ENCODE assay signal across 10 mouse cellular contexts in the genomic region with DNA sequence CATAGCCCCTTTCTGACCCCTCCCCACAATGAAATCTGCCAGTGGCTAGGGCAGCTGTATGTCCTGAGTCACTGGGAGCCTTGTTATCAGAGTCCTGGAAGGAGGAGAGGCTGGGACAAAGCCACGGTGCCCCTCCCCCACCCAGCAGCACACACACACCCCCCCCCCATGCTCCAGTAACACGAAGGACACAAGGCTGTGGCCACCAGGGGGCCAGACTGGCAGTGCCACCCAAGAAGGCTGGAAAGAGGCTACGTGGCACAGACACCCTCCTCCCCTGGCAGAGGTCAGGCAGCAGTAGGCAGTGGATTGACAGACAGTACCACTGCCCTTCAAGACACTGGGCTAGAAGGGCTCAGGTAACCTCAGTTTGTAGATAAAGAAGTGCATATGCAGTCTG. TPM values are rescaled to one million over a fixed set of nuclear protein-coding genes. Genes with fewer than 3 reads are reported as not detected.
DNase-seq lines count a peak whose midpoint lies in the region; ATAC-seq lines count a peak whose summit lies in the region.
"Had no signal": no experiment of that assay in that cellular context is flagged by ENCODE, and none has a peak within 500 bp of the region (broad histone marks: within the 10 kb centered on the region; RNA-seq: fewer than 3 reads in every experiment).

No protein-coding gene starts in this region.

- 14% methylated on average over 3 of the region's 3 CpGs for WGBS in hindbrain, embryonic 12.5 days
- WGBS in stomach, embryonic 14.5 days = 10% methylated on average over 3 of the region's 3 CpGs

- H3K27me3 ChIP-seq in hindbrain, embryonic 12.5 days = peaks cover 10% of the 10 kb centered on the region
- no peaks in the 10 kb centered on the region for H3K27me3 ChIP-seq in stomach, embryonic 14.5 days (ENCODE audit: control insufficient read depth, insufficient read depth, low read length)

- no peak overlapping the region for H3K4me3 ChIP-seq in hindbrain, embryonic 12.5 days
- no peak overlapping the region for H3K4me3 ChIP-seq in stomach, embryonic 14.5 days (ENCODE audit: low read depth, low read length)
- H3K4me3 ChIP-seq: erythroblast, embryonic 14.5 days; midbrain, embryonic 12.5 days had no signal

- H3K27ac ChIP-seq in hindbrain, embryonic 12.5 days = no peak overlapping the region
- no peak overlapping the region for H3K27ac ChIP-seq in stomach, embryonic 14.5 days (ENCODE audit: low read length)
- H3K27ac ChIP-seq: midbrain, embryonic 12.5 days had no signal

- no peak overlapping the region for H3K4me2 ChIP-seq in hindbrain, embryonic 12.5 days (replicated peaks)
- H3K4me2 ChIP-seq in stomach, embryonic 14.5 days (replicated peaks; ENCODE audit: low read depth, low read length) = no peak overlapping the region
- H3K4me2 ChIP-seq: midbrain, embryonic 12.5 days had no signal

- H3K9me3 ChIP-seq in hindbrain, embryonic 12.5 days (replicated peaks) = no peaks in the 10 kb centered on the region
- H3K9me3 ChIP-seq in stomach, embryonic 14.5 days (ENCODE audit: control insufficient read depth, low read depth, low read length) = no peaks in the 10 kb centered on the region
- H3K9me3 ChIP-seq: midbrain, embryonic 12.5 days had no signal

- 0 out of 2 replicates have a peak overlapping the region, but pooled peaks have one; percentile 13 for H3K9ac ChIP-seq in hindbrain, embryonic 12.5 days
- no peak overlapping the region for H3K9ac ChIP-seq in stomach, embryonic 14.5 days (replicated peaks; ENCODE audit: low read depth, low read length)
- H3K9ac ChIP-seq: midbrain, embryonic 12.5 days had no signal

- peaks cover 19% of the 10 kb centered on the region for H3K4me1 ChIP-seq in hindbrain, embryonic 12.5 days
- H3K4me1 ChIP-seq in stomach, embryonic 14.5 days (ENCODE audit: control insufficient read depth, insufficient read depth, low read length) = 0 out of 2 replicates have a peak, but pooled peaks cover 5% of the 10 kb centered on the region

- peak; percentile 65 to 67 for DNase-seq in cerebellum, postnatal 10 days
- no peak for DNase-seq in cerebellum, adult 11 months
- peak; percentile 63 for DNase-seq in left cerebral cortex, postnatal 4 days
- DNase-seq in left cerebral cortex, adult 8-10 months (ENCODE audit: low spot score in 2 of 2) = no peak
- DNase-seq in NIH3T3 (ENCODE audit: low read depth) = peak; percentile 57

- ATAC-seq in hindbrain, embryonic 12.5 days (ENCODE audit: low FRiP score) = no peak
- peak; percentile 49; the same call in 1 of the 2 replicates for ATAC-seq in stomach, embryonic 14.5 days (ENCODE audit: insufficient number of reproducible peaks, insufficient read depth, low FRiP score, low read depth)
- no peak for ATAC-seq in erythroid progenitor cell, adult 5-6 weeks (replicated peaks; ENCODE audit: low FRiP score, poor library complexity, severe bottlenecking)

- no peaks in the 10 kb centered on the region for H3K36me3 ChIP-seq in hindbrain, embryonic 12.5 days
- peaks cover 8% of the 10 kb centered on the region for H3K36me3 ChIP-seq in stomach, embryonic 14.5 days (ENCODE audit: control insufficient read depth, insufficient read depth, low read length)
- H3K36me3 ChIP-seq: midbrain, embryonic 12.5 days had no signal

- intact Hi-C loops in left cerebral cortex, postnatal 4 days (cut with DNase I) = loop anchor here (10.0 kb wide), 2 partner anchors 241 to 331 kb away; a partner anchor contains a TSS

RNA-seq across cellular contexts. Expression of a gene that starts 29.2 kb away (rescaled TPM):
- total RNA-seq in left cerebral cortex, postnatal 4 days (2021) = 10 to 100 TPM; 21.8 to 23.7 TPM
- total RNA-seq in left cerebral cortex, adult 8-10 months (2022) = 10 to 100 TPM; 14.2 to 17.9 (median 15.9) TPM
- polyA plus RNA-seq in hindbrain, embryonic 12.5 days (2016; fragmentation: Nextera tagmentation; extraction: Ambion mirVana) = 6.8 and 8.9 TPM in 2 replicates
- polyA plus RNA-seq in stomach, embryonic 14.5 days (2014; fragmentation: Nextera tagmentation; extraction: Ambion mirVana) = 16.1 and 17.5 TPM in 2 replicates
- total RNA-seq in erythroid progenitor cell, adult 5-6 weeks (2015; ENCODE audit: low replicate concordance) = not detected in 2 replicates
- total RNA-seq in erythroid progenitor cell, adult 5-6 weeks (2017; ENCODE audit: low replicate concordance) = not detected in 2 replicates
- polyA plus RNA-seq: erythroblast, embryonic 14.5 days had no signal

RNA-seq across cellular contexts. Expression of a gene that starts 29.5 kb away (rescaled TPM):
- not detected for total RNA-seq in left cerebral cortex, postnatal 4 days (2021)
- total RNA-seq in left cerebral cortex, adult 8-10 months (2022) = under 1 TPM in 2 of 4 experiments, not detected in 2; 0.30 to 0.37 TPM
- polyA plus RNA-seq in hindbrain, embryonic 12.5 days (2016; fragmentation: Nextera tagmentation; extraction: Ambion mirVana) = 0.29 and 0.54 TPM in 2 replicates
- 1.7 and 1.9 TPM in 2 replicates for polyA plus RNA-seq in stomach, embryonic 14.5 days (2014; fragmentation: Nextera tagmentation; extraction: Ambion mirVana)
- total RNA-seq in erythroid progenitor cell, adult 5-6 weeks (2015; ENCODE audit: low replicate concordance) = not detected in 2 replicates
- not detected in 2 replicates for total RNA-seq in erythroid progenitor cell, adult 5-6 weeks (2017; ENCODE audit: low replicate concordance)
- polyA plus RNA-seq: erythroblast, embryonic 14.5 days; midbrain, embryonic 12.5 days had no signal

RNA-seq across cellular contexts. Expression of a gene that starts 34.2 kb away (rescaled TPM):
- total RNA-seq in left cerebral cortex, postnatal 4 days (2021) = 1 to 10 TPM; 3.1 to 3.8 TPM
- 10 to 100 TPM in 1 of 4 experiments, 1 to 10 TPM in 3; 7.9 to 10.5 (median 8.9) TPM for total RNA-seq in left cerebral cortex, adult 8-10 months (2022)
- polyA plus RNA-seq in hindbrain, embryonic 12.5 days (2016; fragmentation: Nextera tagmentation; extraction: Ambion mirVana) = 7.2 and 7.3 TPM in 2 replicates
- polyA plus RNA-seq in stomach, embryonic 14.5 days (2014; fragmentation: Nextera tagmentation; extraction: Ambion mirVana) = 8.8 and 9.5 TPM in 2 replicates
- total RNA-seq in erythroid progenitor cell, adult 5-6 weeks (2015; ENCODE audit: low replicate concordance) = 0.36 and 2.9 TPM in 2 replicates
- 0.61 and 0.90 TPM in 2 replicates for total RNA-seq in erythroid progenitor cell, adult 5-6 weeks (2017; ENCODE audit: low replicate concordance)
- polyA plus RNA-seq: erythroblast, embryonic 14.5 days had no signal

RNA-seq across cellular contexts. Expression of a gene that starts 43.3 kb away (rescaled TPM):
- total RNA-seq in left cerebral cortex, postnatal 4 days (2021) = 10 to 100 TPM; 52.1 to 53.0 TPM
- 10 to 100 TPM; 50.3 to 56.8 (median 51.5) TPM for total RNA-seq in left cerebral cortex, adult 8-10 months (2022)
- polyA plus RNA-seq in hindbrain, embryonic 12.5 days (2016; fragmentation: Nextera tagmentation; extraction: Ambion mirVana) = 60.9 and 62.7 TPM in 2 replicates
- polyA plus RNA-seq in stomach, embryonic 14.5 days (2014; fragmentation: Nextera tagmentation; extraction: Ambion mirVana) = 76.8 and 78.1 TPM in 2 replicates
- 38.2 and 46.5 TPM in 2 replicates for total RNA-seq in erythroid progenitor cell, adult 5-6 weeks (2015; ENCODE audit: low replicate concordance)
- 22.8 and 23.5 TPM in 2 replicates for total RNA-seq in erythroid progenitor cell, adult 5-6 weeks (2017; ENCODE audit: low replicate concordance)

RNA-seq across cellular contexts. Expression of a gene that starts 56.7 kb away (rescaled TPM):
- total RNA-seq in left cerebral cortex, postnatal 4 days (2021) = 10 to 100 TPM; 16.7 to 16.9 TPM
- total RNA-seq in left cerebral cortex, adult 8-10 months (2022) = 10 to 100 TPM; 13.5 to 16.5 (median 15.5) TPM
- polyA plus RNA-seq in hindbrain, embryonic 12.5 days (2016; fragmentation: Nextera tagmentation; extraction: Ambion mirVana) = 24.7 and 25.3 TPM in 2 replicates
- polyA plus RNA-seq in stomach, embryonic 14.5 days (2014; fragmentation: Nextera tagmentation; extraction: Ambion mirVana) = 19.5 and 21.9 TPM in 2 replicates
- 1.8 and 8.8 TPM in 2 replicates for total RNA-seq in erythroid progenitor cell, adult 5-6 weeks (2015; ENCODE audit: low replicate concordance)
- 2.8 TPM in 1 of 2 replicates, not detected in the other for total RNA-seq in erythroid progenitor cell, adult 5-6 weeks (2017; ENCODE audit: low replicate concordance)
- polyA plus RNA-seq: erythroblast, embryonic 14.5 days had no signal

Comparison
In these comparisons a context has a peak if more than half of its experiments do, and no peak if none do; other contexts are left out.
1. DNase-seq: peak in cerebellum, postnatal 10 days (2 of 2), left cerebral cortex, postnatal 4 days (single experiment) and NIH3T3 (single experiment); none in cerebellum, adult 11 months (single experiment) and left cerebral cortex, adult 8-10 months (0 of 2).
2. RNA of a gene that starts 29.2 kb away (total RNA-seq): 21.8 to 23.7 TPM in left cerebral cortex, postnatal 4 days and 14.2 to 17.9 TPM in left cerebral cortex, adult 8-10 months; not detected in erythroid progenitor cell, adult 5-6 weeks; every median in the first group is over 10 times any median in the second.